Mouse (Mus musculus): ENCODE data around the gene Frrs1. TPM values are rescaled to one million over a fixed set of nuclear protein-coding genes. Genes with fewer than 3 reads are reported as not detected.
"Not testable (repeated sequence)": the region's sequence is repeated elsewhere in the genome, so short reads cannot be mapped to it uniquely, and the experiment has no call there.

Gene Frrs1
- 5.3 and 10.1 TPM in 2 replicates for polyA plus RNA-seq (2015; fragmentation: Nextera tagmentation; extraction: Ambion mirVana)

- Histone ChIP-seq H3K36me3 (no peaks in the 10 kb centered on the region), H3K4me1 (peaks cover 5% of the 10 kb centered on the region), H3K9me3 (replicated peaks) (no peaks in the 10 kb centered on the region), H3K27me3 (replicated peaks) (no peaks in the 10 kb centered on the region), H3K9ac (replicated peaks) (no peak within 1 kb of the TSS), H3K27ac (replicated peaks) (no peak within 1 kb of the TSS), H3K4me3 (replicated peaks) (no peak within 1 kb of the TSS), H3K4me2 (no peak within 1 kb of the TSS)
- 89% methylated on average over 9 of the region's 9 CpGs for WGBS
- no peak for ATAC-seq (ENCODE audit: low FRiP score)
Measured at GRCm38 (mm10) chr3:116858941-116859685, at the start of gene Frrs1. Gene Frrs1 (plus strand): TSS chr3:116859464.

- H3K4me3 ChIP-seq (replicated peaks); H3K36me3 ChIP-seq; H3K27me3 ChIP-seq (replicated peaks); H3K9me3 ChIP-seq (replicated peaks); H3K9ac ChIP-seq (replicated peaks); H3K4me2 ChIP-seq; ATAC-seq (ENCODE audit: low FRiP score); H3K27ac ChIP-seq (replicated peaks): not testable (repeated sequence)
- 82% methylated on average over 6 of the region's 6 CpGs for WGBS
- peaks cover 24% of the 10 kb centered on the region for H3K4me1 ChIP-seq
Measured at GRCm38 (mm10) chr3:116810351-116810750, 48.9 kb upstream of the Frrs1 start.

GRCm38 (mm10) chr3:116812946-116813345 lies 46.3 kb upstream of the Frrs1 start:
- no peak for ATAC-seq (ENCODE audit: low FRiP score)
- H3K9me3 ChIP-seq (replicated peaks): no peaks in the 10 kb centered on the region
- no peak overlapping the region for H3K27ac ChIP-seq (replicated peaks)
- no peaks in the 10 kb centered on the region for H3K27me3 ChIP-seq (replicated peaks)
- 88% methylated on average over 2 of the region's 2 CpGs for WGBS
- H3K4me1 ChIP-seq: peaks cover 6% of the 10 kb centered on the region; the same call in 1 of the 2 replicates
- no peak overlapping the region for H3K4me3 ChIP-seq (replicated peaks)
- no peak overlapping the region for H3K4me2 ChIP-seq
- H3K9ac ChIP-seq (replicated peaks): no peak overlapping the region
- no peaks in the 10 kb centered on the region for H3K36me3 ChIP-seq

GRCm38 (mm10) chr3:116815305-116815797 lies 43.9 kb upstream of the Frrs1 start:
- no peaks in the 10 kb centered on the region for H3K4me1 ChIP-seq
- H3K27me3 ChIP-seq (replicated peaks): no peaks in the 10 kb centered on the region
- WGBS: 71% methylated on average over 6 of the region's 6 CpGs
- H3K4me3 ChIP-seq (replicated peaks): no peak overlapping the region
- no peaks in the 10 kb centered on the region for H3K9me3 ChIP-seq (replicated peaks)
- no peak for ATAC-seq (ENCODE audit: low FRiP score)
- H3K27ac ChIP-seq (replicated peaks): no peak overlapping the region
- no peak overlapping the region for H3K9ac ChIP-seq (replicated peaks)
- H3K4me2 ChIP-seq: no peak overlapping the region
- H3K36me3 ChIP-seq: no peaks in the 10 kb centered on the region

GRCm38 (mm10) chr3:116815916-116816315 lies 43.3 kb upstream of the Frrs1 start:
- Histone ChIP-seq H3K4me1 (no peaks in the 10 kb centered on the region), H3K4me2 (no peak overlapping the region), H3K9ac (replicated peaks) (no peak overlapping the region), H3K27ac (replicated peaks) (no peak overlapping the region), H3K27me3 (replicated peaks) (no peaks in the 10 kb centered on the region), H3K9me3 (replicated peaks) (no peaks in the 10 kb centered on the region), H3K4me3 (replicated peaks) (no peak overlapping the region), H3K36me3 (no peaks in the 10 kb centered on the region)
- 72% methylated on average over 4 of the region's 4 CpGs for WGBS
- no peak for ATAC-seq (ENCODE audit: low FRiP score)

- ATAC-seq (ENCODE audit: low FRiP score): no peak
Measured at GRCm38 (mm10) chr3:116816674-116817215, 42.5 kb upstream of the Frrs1 start.

GRCm38 (mm10) chr3:116817231-116817630 lies 42.0 kb upstream of the Frrs1 start:
- ATAC-seq (ENCODE audit: low FRiP score): no peak
- H3K9ac ChIP-seq (replicated peaks): no peak overlapping the region
- H3K4me2 ChIP-seq: no peak overlapping the region
- WGBS: 96% methylated on average over 7 of the region's 7 CpGs
- H3K9me3 ChIP-seq (replicated peaks): no peaks in the 10 kb centered on the region
- no peak overlapping the region for H3K27ac ChIP-seq (replicated peaks)
- H3K4me1 ChIP-seq: no peaks in the 10 kb centered on the region
- no peak overlapping the region for H3K4me3 ChIP-seq (replicated peaks)
- H3K27me3 ChIP-seq (replicated peaks): no peaks in the 10 kb centered on the region
- no peaks in the 10 kb centered on the region for H3K36me3 ChIP-seq

More at GRCm38 (mm10) chr3:116816674-116817215, 42.5 kb upstream of the Frrs1 start:
- H3K9ac ChIP-seq (replicated peaks): no peak overlapping the region
- 88% methylated on average over 3 of the region's 3 CpGs for WGBS
- H3K27ac ChIP-seq (replicated peaks): no peak overlapping the region
- H3K4me2 ChIP-seq: no peak overlapping the region
- H3K4me1 ChIP-seq: no peaks in the 10 kb centered on the region
- H3K36me3 ChIP-seq: no peaks in the 10 kb centered on the region
- H3K9me3 ChIP-seq (replicated peaks): no peaks in the 10 kb centered on the region
- H3K4me3 ChIP-seq (replicated peaks): no peak overlapping the region
- no peaks in the 10 kb centered on the region for H3K27me3 ChIP-seq (replicated peaks)

- no peak for ATAC-seq (ENCODE audit: low FRiP score)
- 79% methylated on average over 4 of the region's 4 CpGs for WGBS
Measured at GRCm38 (mm10) chr3:116826471-116827215, 32.6 kb upstream of the Frrs1 start.

GRCm38 (mm10) chr3:116829274-116829920 lies 29.9 kb upstream of the Frrs1 start:
- H3K27me3 ChIP-seq (replicated peaks): no peaks in the 10 kb centered on the region; the same call in 1 of the 2 replicates
- no peaks in the 10 kb centered on the region for H3K36me3 ChIP-seq
- 87% methylated on average over 10 of the region's 10 CpGs for WGBS
- H3K4me1 ChIP-seq: no peaks in the 10 kb centered on the region
- H3K4me2 ChIP-seq: no peak overlapping the region
- no peaks in the 10 kb centered on the region for H3K9me3 ChIP-seq (replicated peaks)
- H3K9ac ChIP-seq (replicated peaks): no peak overlapping the region
- no peak for ATAC-seq (ENCODE audit: low FRiP score)
- H3K27ac ChIP-seq (replicated peaks): no peak overlapping the region
- no peak overlapping the region for H3K4me3 ChIP-seq (replicated peaks)

More at GRCm38 (mm10) chr3:116826471-116827215, 32.6 kb upstream of the Frrs1 start:
- H3K4me2 ChIP-seq: no peak overlapping the region
- no peaks in the 10 kb centered on the region for H3K4me1 ChIP-seq
- H3K9me3 ChIP-seq (replicated peaks): no peaks in the 10 kb centered on the region
- no peaks in the 10 kb centered on the region for H3K27me3 ChIP-seq (replicated peaks)
- H3K36me3 ChIP-seq: no peaks in the 10 kb centered on the region
- H3K4me3 ChIP-seq (replicated peaks): no peak overlapping the region
- H3K9ac ChIP-seq (replicated peaks): no peak overlapping the region
- H3K27ac ChIP-seq (replicated peaks): no peak overlapping the region

GRCm38 (mm10) chr3:116831324-116831723 lies 27.9 kb upstream of the Frrs1 start:
- WGBS: 68% methylated on average over 5 of the region's 5 CpGs
- 0 out of 2 replicates have a peak, but pooled peaks cover 4% of the 10 kb centered on the region for H3K4me1 ChIP-seq
- no peaks in the 10 kb centered on the region; the same call in 1 of the 2 replicates for H3K27me3 ChIP-seq (replicated peaks)
- H3K9me3 ChIP-seq (replicated peaks): no peaks in the 10 kb centered on the region
- H3K9ac ChIP-seq (replicated peaks): no peak overlapping the region
- H3K27ac ChIP-seq (replicated peaks): no peak overlapping the region
- ATAC-seq (ENCODE audit: low FRiP score): no peak
- H3K4me2 ChIP-seq: no peak overlapping the region
- H3K4me3 ChIP-seq (replicated peaks): no peak overlapping the region
- H3K36me3 ChIP-seq: no peaks in the 10 kb centered on the region
